Mouse (Mus musculus) midbrain, embryonic 13.5 days (tissue): Measurements from ENCODE around the gene Ppil6. TPM values are rescaled to one million over a fixed set of nuclear protein-coding genes. Genes with fewer than 3 reads are reported as not detected.
A peak's percentile ranks its signal among the peaks of the same experiment; 100 is the strongest.

Source experiments
- ATAC-seq: fragments of 200-750 bp; cut with Nextera tagmentation; 2 replicates; pipeline ENCODE4 v1.8.0; 2017; ENCODE audit warnings: mild to moderate bottlenecking, moderate TSS enrichment, moderate library complexity
- H3K27ac ChIP-seq: fragments of 300-500 bp; sonication (generic); 2 replicates; pipeline ENCODE4 v1.5.1; 2015; ENCODE audit warnings: inconsistent platforms, mild to moderate bottlenecking, moderate library complexity
- H3K27me3 ChIP-seq: fragments of 300-500 bp; sonication (generic); 2 replicates; pipeline ENCODE4 v1.6.1; 2015; ENCODE audit warnings: mild to moderate bottlenecking, inconsistent platforms
- H3K36me3 ChIP-seq: fragments of 300-500 bp; sonication (generic); 2 replicates; pipeline ENCODE4 v1.6.1; 2015; ENCODE audit warnings: mild to moderate bottlenecking, inconsistent platforms
- H3K4me1 ChIP-seq: fragments of 300-500 bp; sonication (generic); replicated peaks from 2 replicates; pipeline ENCODE4 v1.6.1; 2015; ENCODE audit warnings: inconsistent platforms
- H3K4me2 ChIP-seq: fragments of 300-500 bp; sonication (generic); replicated peaks from 2 replicates; pipeline ENCODE4 v1.6.1; 2015; ENCODE audit warnings: moderate library complexity, mild to moderate bottlenecking, inconsistent platforms
- H3K4me3 ChIP-seq: fragments of 300-500 bp; sonication (generic); replicated peaks from 2 replicates; pipeline ENCODE4 v1.5.1; 2015; ENCODE audit warnings: mild to moderate bottlenecking, inconsistent platforms
- H3K9ac ChIP-seq: fragments of 300-500 bp; sonication (generic); replicated peaks from 2 replicates; pipeline ENCODE4 v1.6.1; 2015; ENCODE audit warnings: mild to moderate bottlenecking, inconsistent platforms
- H3K9me3 ChIP-seq: fragments of 300-500 bp; sonication (generic); 2 replicates; pipeline ENCODE4 v1.6.1; 2016; ENCODE audit warnings: mild to moderate bottlenecking, inconsistent platforms
- WGBS: fragments of 180-500 bp; shearing (Covaris S2); methylation state at CpG from one replicate; pipeline ENCODE4 v1.1.7; 2015; 5-methylcytosine and 5-hydroxymethylcytosine counted together
- polyA plus RNA-seq: library from polyadenylated mRNA; unstranded; fragments of >200 nt; fragmentation: Nextera tagmentation; extraction: Ambion mirVana; gene quantifications from 2 replicates; pipeline ENCODE4 v1.2.1, GENCODE M21; 2015

Gene Ppil6
- polyA plus RNA-seq, 1 experiment from 2014 or later, result 2.7 TPM

DNA sequence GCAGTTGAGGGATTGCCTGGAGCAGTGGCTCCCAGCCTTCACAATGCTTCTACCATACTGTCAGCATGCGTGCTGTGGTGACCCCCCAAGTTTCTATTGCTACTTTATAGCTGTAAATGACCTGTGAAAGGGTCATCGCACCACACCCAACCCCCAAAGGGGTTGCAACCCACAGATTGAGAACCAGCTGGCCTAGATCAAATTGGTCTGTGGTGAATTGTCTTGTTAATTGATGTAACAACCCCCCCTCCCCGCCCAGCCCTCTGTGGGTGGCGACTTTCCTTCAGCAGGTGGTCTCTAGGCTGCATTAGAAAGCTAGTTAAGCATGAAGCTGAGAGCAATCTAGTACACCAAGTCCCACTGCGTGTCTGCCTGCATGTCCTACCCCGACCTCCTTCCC, 22.9 kb upstream of the Ppil6 start:
- H3K4me2 ChIP-seq, result no peak overlapping the region
- no peak overlapping the region for H3K27ac ChIP-seq
- peaks cover 48% of the 10 kb centered on the region for H3K36me3 ChIP-seq
- no peaks in the 10 kb centered on the region for H3K9me3 ChIP-seq
- H3K4me3 ChIP-seq, result no peak overlapping the region
- H3K4me1 ChIP-seq, result no peaks in the 10 kb centered on the region
- H3K9ac ChIP-seq, result no peak overlapping the region
- ATAC-seq, result no peak
- WGBS, result 30% methylated on average over 6 of the region's 6 CpGs
- no peaks in the 10 kb centered on the region for H3K27me3 ChIP-seq

DNA sequence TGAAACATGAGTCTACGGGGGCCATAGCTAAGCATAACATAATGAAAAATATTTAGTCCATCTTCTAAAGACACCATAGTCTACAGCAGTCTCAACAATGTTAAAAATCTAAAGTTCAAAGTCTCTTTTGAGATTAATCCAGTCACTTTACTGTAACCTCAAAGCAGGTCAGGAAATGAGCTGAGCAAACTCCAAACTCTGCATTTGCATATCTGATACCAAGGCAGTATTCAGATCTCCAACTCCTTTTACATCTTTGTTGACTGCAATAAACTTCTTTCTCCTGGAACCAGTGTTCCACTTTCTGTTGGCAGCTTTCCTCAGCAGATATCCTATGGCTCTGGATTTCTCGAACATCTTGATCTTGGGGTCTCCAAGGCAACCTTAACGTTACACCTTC, 19.5 kb upstream of the Ppil6 start:
- Histone ChIP-seq H3K27me3 (no peaks in the 10 kb centered on the region), H3K4me1 (peaks cover under 1% of the 10 kb centered on the region), H3K9me3 (no peaks in the 10 kb centered on the region), H3K36me3 (peaks cover 29% of the 10 kb centered on the region), H3K4me2 (no peak overlapping the region), H3K4me3 (no peak overlapping the region), H3K9ac (no peak overlapping the region), H3K27ac (no peak overlapping the region)
- 88% methylated on average over 3 of the region's 3 CpGs for WGBS
- no peak for ATAC-seq

DNA sequence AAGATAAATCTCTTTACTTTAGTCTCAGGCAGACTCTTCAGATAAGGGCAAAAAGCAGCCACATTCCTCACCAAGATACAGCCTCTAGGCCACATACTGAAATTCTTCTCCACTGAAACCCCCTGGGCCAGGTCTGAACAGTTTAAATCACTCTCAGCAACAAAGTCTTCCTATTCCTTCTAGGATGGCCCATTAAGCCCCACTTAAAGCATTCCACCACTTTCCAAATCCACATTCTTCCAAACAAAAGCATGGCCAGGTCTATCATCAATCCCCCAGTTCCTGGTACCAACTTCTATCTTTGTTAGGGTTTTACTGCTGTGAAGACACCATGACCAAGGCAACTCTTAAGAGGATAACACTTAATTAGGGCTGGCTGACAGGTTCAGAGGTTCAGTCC, 17.7 kb upstream of the Ppil6 start:
- peaks cover 19% of the 10 kb centered on the region for H3K4me1 ChIP-seq
- H3K9me3 ChIP-seq, result no peaks in the 10 kb centered on the region
- ATAC-seq, result no peak
- H3K27ac ChIP-seq, result no peak overlapping the region
- peaks cover 12% of the 10 kb centered on the region; the same call in 1 of the 2 replicates for H3K36me3 ChIP-seq
- no peak overlapping the region for H3K4me2 ChIP-seq
- H3K27me3 ChIP-seq, result no peaks in the 10 kb centered on the region
- H3K4me3 ChIP-seq, result no peak overlapping the region
- no peak overlapping the region for H3K9ac ChIP-seq

DNA sequence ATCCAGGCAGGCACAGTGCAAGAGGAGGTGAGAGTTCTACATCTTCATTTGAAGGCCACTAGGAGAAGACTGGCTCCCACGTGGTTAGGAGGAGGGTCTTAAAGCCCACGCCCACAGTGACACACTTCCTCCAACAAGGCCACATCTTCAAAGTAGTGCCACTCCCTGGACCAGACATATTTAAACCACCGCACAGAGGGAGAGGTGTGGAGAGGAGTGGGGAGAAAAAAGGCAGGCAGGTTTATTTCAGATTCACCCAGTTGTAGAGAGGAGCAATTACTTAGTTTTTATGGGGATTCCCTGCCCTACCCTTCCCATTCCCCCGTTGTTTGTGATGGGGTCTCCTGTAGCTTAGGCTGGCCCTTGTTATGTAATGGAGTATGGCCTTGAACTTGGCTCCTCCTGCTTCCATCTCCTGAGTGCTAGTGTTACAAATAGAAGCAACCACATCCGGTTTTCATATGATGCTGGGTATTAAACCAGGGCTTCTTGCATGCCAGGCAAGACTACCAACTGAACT, 17.2 kb upstream of the Ppil6 start:
- H3K4me1 ChIP-seq, result peaks cover 24% of the 10 kb centered on the region
- peaks cover 10% of the 10 kb centered on the region; the same call in 1 of the 2 replicates for H3K36me3 ChIP-seq
- ATAC-seq, result no peak
- no peak overlapping the region for H3K4me3 ChIP-seq
- no peak overlapping the region for H3K9ac ChIP-seq
- 78% methylated on average over 5 of the region's 5 CpGs for WGBS
- no peaks in the 10 kb centered on the region for H3K9me3 ChIP-seq
- no peaks in the 10 kb centered on the region for H3K27me3 ChIP-seq
- H3K27ac ChIP-seq, result no peak overlapping the region
- no peak overlapping the region for H3K4me2 ChIP-seq

DNA sequence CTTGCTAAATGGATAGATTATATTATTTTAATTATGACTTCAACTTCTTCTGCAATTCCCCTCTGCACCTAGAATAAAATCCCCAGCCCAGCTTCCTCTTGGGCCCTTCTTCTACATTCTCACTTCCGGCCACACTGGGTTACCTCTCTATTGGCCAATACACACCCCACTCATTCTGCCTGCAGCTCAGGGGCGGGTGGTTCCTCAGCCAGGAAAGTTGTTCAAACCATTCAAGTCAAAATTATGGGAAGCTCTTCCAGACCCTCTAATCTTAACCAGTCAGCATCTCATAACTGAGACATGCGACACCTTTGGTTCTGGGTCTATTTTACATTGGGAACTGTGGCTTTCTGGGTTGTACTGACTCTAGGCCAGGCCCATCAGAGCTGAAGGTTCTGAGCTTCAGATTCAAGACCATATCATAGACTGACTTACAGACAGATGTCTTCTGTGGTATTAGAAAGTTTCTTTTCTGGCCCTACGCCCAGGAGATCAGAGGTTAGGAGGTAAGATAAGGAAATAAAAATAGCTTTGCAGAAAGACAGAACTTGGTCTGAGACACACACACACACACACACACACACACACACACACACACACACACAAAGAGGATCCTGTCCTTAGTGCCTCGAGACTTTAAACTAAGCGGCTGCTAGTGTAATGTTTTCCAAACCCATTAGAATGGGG, 16.3 kb upstream of the Ppil6 start:
- Histone ChIP-seq H3K9ac (no peak overlapping the region), H3K27me3 (no peaks in the 10 kb centered on the region), H3K4me1 (peaks cover 27% of the 10 kb centered on the region), H3K9me3 (no peaks in the 10 kb centered on the region), H3K4me2 (no peak overlapping the region), H3K4me3 (no peak overlapping the region), H3K27ac (no peak overlapping the region), H3K36me3 (peaks cover 8% of the 10 kb centered on the region; the same call in 1 of the 2 replicates)
- 90% methylated on average over 6 of the region's 6 CpGs for WGBS
- no peak for ATAC-seq

DNA sequence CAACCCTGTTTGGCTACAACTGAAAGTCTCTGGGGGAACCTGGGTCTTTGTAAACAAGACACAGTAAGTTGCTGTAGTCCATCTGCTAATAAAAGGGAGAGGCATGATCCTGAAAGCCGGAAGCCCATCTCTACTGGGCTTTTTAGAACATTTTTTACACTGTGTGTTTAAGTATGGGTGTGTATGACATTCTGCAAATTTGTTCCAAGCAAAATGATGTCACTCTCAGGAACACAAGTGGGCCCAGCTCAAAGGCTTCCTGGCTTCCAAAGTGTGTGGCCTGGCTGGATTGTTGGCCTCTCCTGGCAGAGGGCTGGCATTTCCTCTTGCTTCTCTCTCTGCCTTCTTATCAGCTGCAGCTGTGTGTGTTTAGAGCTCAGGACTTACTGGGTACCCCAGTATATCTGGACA, 15.3 kb upstream of the Ppil6 start:
- Histone ChIP-seq H3K27me3 (no peaks in the 10 kb centered on the region), H3K36me3 (peaks cover 9% of the 10 kb centered on the region), H3K4me1 (peaks cover 27% of the 10 kb centered on the region), H3K4me2 (no peak overlapping the region), H3K27ac (no peak overlapping the region), H3K9me3 (no peaks in the 10 kb centered on the region), H3K4me3 (no peak overlapping the region), H3K9ac (no peak overlapping the region)
- ATAC-seq, result no peak
- 86% methylated on average over 1 of the region's 1 CpGs for WGBS

DNA sequence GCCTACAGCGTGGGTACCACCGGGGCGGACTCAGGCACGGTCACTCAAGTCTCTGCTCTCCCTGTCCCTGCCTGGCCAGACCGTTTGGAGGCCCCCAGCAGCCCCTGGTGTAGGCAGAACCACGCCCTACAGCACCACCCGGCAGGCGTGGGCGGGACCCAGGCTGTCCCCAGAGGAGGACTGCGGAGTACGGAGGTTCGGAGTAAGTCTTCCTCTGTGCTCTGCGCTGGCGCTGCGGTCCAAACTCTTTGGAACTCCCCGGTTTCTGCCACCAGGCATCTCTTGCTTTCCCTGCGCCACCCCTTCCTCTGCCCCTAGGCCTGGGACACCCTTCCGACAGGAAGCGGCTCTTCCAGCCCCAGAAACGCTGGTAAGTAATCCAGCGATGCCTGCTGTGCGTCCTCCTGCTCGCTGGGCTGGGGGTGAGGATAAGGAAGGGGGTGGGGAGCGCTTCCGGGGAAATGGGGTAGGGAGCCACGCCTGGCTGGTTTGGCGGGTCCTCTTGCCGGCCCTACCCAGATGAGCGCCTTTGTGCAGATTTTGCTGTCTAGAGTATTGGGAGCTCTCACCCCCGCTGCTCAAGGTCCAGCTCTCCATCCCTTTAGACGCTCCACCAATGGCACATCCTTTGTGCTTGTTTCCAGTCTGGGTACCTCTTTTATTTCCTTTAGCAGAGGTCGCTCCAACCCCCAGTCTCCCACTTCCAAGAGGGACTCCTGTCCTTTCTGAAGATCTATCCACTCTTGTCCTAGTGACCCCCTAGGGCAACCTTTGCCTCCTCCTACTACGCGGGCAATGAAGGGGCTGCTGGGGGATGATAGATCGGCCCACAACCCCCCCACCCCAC, 13.8 kb upstream of the Ppil6 start, which contains the start of gene Mical1:
Gene Mical1 (plus strand): TSS at position 144 of the 847 bp plus-strand sequence.
- peak within 1 kb of the TSS; percentile 77 for H3K27ac ChIP-seq
- H3K4me2 ChIP-seq, result peak within 1 kb of the TSS; percentile 93
- H3K4me3 ChIP-seq, result peak within 1 kb of the TSS; percentile 60
- no peaks in the 10 kb centered on the region for H3K9me3 ChIP-seq
- peak; percentile 74 for ATAC-seq
- H3K27me3 ChIP-seq, result no peaks in the 10 kb centered on the region
- H3K9ac ChIP-seq, result peak within 1 kb of the TSS; percentile 79
- H3K4me1 ChIP-seq, result peaks cover 27% of the 10 kb centered on the region
- H3K36me3 ChIP-seq, result peaks cover 20% of the 10 kb centered on the region
- under 1% methylated on average over 35 of the region's 35 CpGs for WGBS

DNA sequence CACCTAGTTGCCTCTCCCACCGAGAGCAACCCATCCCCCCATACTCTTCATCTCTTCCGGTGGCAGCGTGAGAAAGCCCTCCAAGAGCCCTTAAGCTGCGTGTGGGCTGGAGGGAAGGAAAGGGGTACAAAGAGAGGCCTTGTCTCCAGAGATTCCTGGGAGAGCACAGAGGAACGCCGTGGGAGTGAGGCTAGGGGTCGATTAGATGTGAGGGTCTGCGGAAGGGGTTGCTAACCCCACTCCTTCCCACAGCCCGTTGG, 13.3 kb upstream of the Ppil6 start:
- H3K27ac ChIP-seq, result peak overlapping the region; percentile 77
- no peaks in the 10 kb centered on the region for H3K9me3 ChIP-seq
- peak; percentile 49 for ATAC-seq
- peak overlapping the region; percentile 79 for H3K9ac ChIP-seq
- H3K36me3 ChIP-seq, result peaks cover 24% of the 10 kb centered on the region
- peak overlapping the region; percentile 93 for H3K4me2 ChIP-seq
- WGBS, result 2% methylated on average over 9 of the region's 9 CpGs
- H3K4me3 ChIP-seq, result peak overlapping the region; percentile 60
- peaks cover 27% of the 10 kb centered on the region for H3K4me1 ChIP-seq
- H3K27me3 ChIP-seq, result no peaks in the 10 kb centered on the region

DNA sequence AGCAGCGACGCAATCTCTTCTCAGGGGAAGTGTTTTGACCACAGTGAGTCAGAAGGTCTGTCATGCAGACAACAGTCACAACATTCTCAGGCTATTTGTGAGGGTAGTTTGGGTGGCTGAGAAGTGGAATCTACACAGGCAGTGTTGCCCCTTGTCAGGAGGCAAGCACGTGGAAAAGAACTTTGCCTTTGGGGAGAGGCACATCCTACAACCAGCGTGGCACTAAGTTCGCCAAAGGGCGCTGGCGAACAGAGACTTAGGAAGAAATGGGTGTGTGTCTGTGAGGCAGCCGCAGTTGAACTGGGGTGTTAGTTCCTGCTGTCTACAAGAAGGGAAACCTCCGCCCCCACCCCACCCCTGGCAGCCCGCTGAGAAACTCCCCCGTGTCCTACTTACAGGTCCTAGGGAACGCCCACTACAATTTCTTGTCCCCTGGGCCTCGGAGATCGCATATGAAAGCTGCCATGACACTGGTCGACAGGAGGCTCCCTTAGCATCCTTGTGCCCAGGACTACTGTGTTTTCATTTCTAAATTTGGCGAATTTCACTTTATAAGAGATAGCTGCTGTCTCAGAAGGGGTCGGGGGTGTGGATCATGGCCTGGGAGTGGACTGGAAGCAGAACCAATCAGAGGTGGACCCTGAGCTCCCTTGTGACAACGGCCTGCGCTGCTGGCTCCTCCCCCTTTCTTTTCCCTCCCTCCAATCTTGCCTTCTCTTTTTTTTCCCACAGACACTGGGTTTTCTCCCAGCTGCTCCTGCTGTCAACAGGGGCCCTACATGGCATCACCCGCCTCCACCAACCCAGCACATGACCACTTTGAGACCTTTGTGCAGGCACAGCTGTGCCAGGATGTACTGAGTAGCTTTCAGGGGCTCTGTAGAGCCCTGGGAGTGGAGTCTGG, 12.7 kb upstream of the Ppil6 start:
- Histone ChIP-seq H3K4me1 (peaks cover 27% of the 10 kb centered on the region), H3K27me3 (no peaks in the 10 kb centered on the region), H3K36me3 (peaks cover 30% of the 10 kb centered on the region), H3K9ac (peak overlapping the region; percentile 79), H3K4me2 (peak overlapping the region; percentile 93), H3K27ac (peak overlapping the region; percentile 77), H3K4me3 (peak overlapping the region; percentile 60), H3K9me3 (no peaks in the 10 kb centered on the region)
- ATAC-seq, result peak; percentile 65
- WGBS, result 1% methylated on average over 20 of the region's 20 CpGs

DNA sequence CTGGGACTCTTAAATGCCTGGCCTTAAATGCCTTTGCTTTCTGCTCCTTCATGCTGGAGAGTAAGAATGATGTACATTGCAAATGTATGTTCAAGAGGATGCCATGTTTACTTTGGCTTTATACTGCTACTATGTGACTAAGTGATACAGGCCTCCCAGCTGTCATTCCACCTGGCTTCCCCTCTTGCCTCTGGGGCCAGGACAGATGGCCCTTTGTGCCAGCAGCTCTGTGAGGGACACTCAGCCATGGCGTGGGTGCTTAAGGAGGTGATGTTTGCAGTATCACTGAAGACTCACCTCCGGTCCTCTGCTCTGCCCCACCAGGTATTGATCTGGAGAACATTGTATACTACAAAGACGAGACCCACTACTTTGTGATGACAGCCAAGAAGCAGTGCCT, 10.3 kb upstream of the Ppil6 start:
- Histone ChIP-seq H3K27ac (no peak overlapping the region), H3K27me3 (no peaks in the 10 kb centered on the region), H3K9ac (no peak overlapping the region), H3K4me2 (no peak overlapping the region), H3K9me3 (no peaks in the 10 kb centered on the region), H3K4me3 (no peak overlapping the region), H3K4me1 (peaks cover 27% of the 10 kb centered on the region), H3K36me3 (peaks cover 54% of the 10 kb centered on the region)
- WGBS, result 94% methylated on average over 3 of the region's 3 CpGs
- no peak for ATAC-seq

DNA sequence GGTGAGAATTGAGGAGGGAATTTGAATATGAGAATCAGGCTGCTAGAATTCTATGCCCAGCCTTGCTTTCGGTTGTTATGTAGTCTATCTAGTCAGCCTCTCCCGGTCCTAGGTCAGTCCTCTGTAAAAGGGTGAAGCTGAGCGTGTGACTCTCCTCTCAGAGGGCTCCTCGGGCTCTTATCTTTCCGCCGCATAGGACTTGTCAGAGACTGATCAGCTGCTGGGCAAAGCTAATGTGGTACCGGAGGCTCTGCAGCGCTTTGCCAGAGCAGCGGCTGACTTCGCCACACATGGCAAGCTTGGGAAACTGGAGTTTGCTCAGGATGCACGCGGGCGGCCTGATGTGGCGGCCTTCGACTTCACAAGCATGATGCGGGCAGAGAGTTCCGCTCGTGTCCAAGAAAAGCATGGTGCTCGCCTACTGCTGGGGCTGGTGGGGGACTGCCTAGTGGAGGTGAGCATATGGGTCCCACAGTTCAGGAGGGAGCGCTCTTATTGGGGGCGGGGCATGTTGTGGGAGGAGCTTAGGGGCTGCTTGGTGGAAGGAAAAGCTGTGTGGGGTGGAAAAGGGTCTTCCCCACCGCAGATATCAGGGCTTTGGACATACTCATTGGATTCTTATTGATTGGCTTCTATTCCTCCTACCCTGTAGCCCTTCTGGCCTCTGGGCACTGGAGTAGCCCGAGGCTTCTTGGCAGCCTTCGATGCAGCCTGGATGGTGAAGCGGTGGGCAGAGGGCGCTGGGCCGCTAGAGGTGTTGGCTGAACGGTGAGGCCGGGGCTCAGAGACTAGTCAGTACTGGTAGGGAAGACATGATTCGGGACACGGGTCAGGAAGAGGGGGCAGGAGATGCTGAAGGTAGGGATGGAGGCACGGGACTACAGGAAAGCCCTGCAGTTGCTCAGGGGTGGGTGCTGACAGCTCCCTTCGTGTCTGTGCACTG, 9.0 kb upstream of the Ppil6 start:
- WGBS, result 76% methylated on average over 33 of the region's 33 CpGs
- peaks cover 67% of the 10 kb centered on the region for H3K36me3 ChIP-seq
- no peak overlapping the region for H3K4me2 ChIP-seq

More for the DNA sequence above, 9.0 kb upstream of the Ppil6 start:
- H3K9me3 ChIP-seq, result no peaks in the 10 kb centered on the region
- no peak overlapping the region for H3K4me3 ChIP-seq
- no peak overlapping the region for H3K27ac ChIP-seq
- ATAC-seq, result no peak
- H3K9ac ChIP-seq, result no peak overlapping the region
- peaks cover 21% of the 10 kb centered on the region for H3K4me1 ChIP-seq
- no peaks in the 10 kb centered on the region for H3K27me3 ChIP-seq
